Mouse (Mus musculus): ENCODE data around the gene Apeh. TPM values are rescaled to one million over a fixed set of nuclear protein-coding genes. Genes with fewer than 3 reads are reported as not detected.

Gene Apeh
- total and polyA plus RNA-seq, 2 experiments, result 53.3 to 116 TPM

DNA sequence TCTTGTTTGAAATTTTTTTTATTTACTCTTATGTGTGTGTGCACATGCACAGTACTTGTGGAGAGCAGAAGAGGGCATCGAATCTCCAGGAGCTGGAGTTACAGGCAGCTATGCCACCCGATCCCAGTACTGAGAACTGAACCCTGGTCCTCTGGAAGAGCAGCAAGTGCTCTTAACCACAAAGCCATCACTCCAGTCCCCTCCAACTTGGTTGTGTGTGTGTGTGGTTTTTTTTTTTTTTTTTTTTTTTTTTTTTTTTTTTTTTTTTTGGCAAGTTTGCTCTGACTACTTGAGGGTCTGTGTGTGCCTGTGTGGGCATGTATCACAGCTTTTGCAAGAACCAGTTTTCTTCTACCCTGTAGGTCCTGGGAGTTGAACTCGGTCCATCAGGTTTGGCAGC is 38.0 kb upstream of the Apeh start:
- H3K27me3 ChIP-seq (ENCODE audit: control insufficient read depth, insufficient read depth, low read length), result no peaks in the 10 kb centered on the region
- H3K79me2 ChIP-seq (ENCODE audit: control insufficient read depth, insufficient read depth, low read length), result no peaks in the 10 kb centered on the region
- TF ChIP-seq POLR2A (IDR thresholded peaks at IDR 0.05; ENCODE audit: extremely low read depth, insufficient read depth, low read length), result no peak
- TF ChIP-seq CTCF (IDR thresholded peaks at IDR 0.05; ENCODE audit: low read depth, low read length), result no peak
- H3K4me1 ChIP-seq (ENCODE audit: control insufficient read depth, insufficient read depth, low read length), result no peaks in the 10 kb centered on the region
- no peak overlapping the region for H3K9ac ChIP-seq (ENCODE audit: low read depth, low read length)
- H3K4me3 ChIP-seq (ENCODE audit: insufficient read depth, low read depth, low read length), result no peak overlapping the region
- H3K27ac ChIP-seq (replicated peaks; ENCODE audit: insufficient read depth, low read depth, low read length), result no peak overlapping the region
- DNase-seq (ENCODE audit: extremely low read depth, low read depth, low spot score), result no peak
- 94% methylated on average over 3 of the region's 3 CpGs for WGBS
- H3K36me3 ChIP-seq (ENCODE audit: control insufficient read depth, insufficient read depth, low read length), result no peaks in the 10 kb centered on the region

DNA sequence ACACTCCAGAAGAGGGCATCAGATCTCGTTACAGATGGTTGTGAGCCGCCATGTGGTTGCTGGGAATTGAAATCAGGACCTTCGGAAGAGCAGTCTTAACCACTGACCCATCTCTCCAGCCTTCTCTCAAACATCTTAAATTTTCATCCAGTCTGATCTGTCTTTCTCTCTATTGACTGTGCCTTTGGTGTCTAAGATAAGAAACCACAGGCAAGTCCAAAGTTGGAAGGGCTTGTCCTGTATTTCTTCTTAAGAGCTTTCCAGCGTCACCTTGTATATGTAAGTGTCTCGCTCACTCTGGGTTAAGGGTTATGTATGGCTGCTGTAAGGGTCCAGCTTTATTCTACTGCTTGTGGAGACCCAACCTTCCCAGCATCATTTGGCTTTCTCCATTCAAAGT is 37.1 kb upstream of the Apeh start:
- WGBS, result 91% methylated on average over 5 of the region's 5 CpGs
- H3K4me1 ChIP-seq (ENCODE audit: control insufficient read depth, insufficient read depth, low read length), result no peaks in the 10 kb centered on the region
- H3K36me3 ChIP-seq (ENCODE audit: control insufficient read depth, insufficient read depth, low read length), result no peaks in the 10 kb centered on the region
- TF ChIP-seq CTCF (IDR thresholded peaks at IDR 0.05; ENCODE audit: low read depth, low read length), result no peak
- TF ChIP-seq POLR2A (IDR thresholded peaks at IDR 0.05; ENCODE audit: extremely low read depth, insufficient read depth, low read length), result no peak
- H3K27me3 ChIP-seq (ENCODE audit: control insufficient read depth, insufficient read depth, low read length), result no peaks in the 10 kb centered on the region
- no peak overlapping the region for H3K27ac ChIP-seq (replicated peaks; ENCODE audit: insufficient read depth, low read depth, low read length)
- DNase-seq (ENCODE audit: extremely low read depth, low read depth, low spot score), result no peak
- no peaks in the 10 kb centered on the region for H3K79me2 ChIP-seq (ENCODE audit: control insufficient read depth, insufficient read depth, low read length)
- H3K9ac ChIP-seq (ENCODE audit: low read depth, low read length), result no peak overlapping the region
- no peak overlapping the region for H3K4me3 ChIP-seq (ENCODE audit: insufficient read depth, low read depth, low read length)

GRCm38 (mm10) chr9:108129042-108129948 is 34.9 kb upstream of the Apeh start:
- Histone ChIP-seq H3K79me2 (ENCODE audit: control insufficient read depth, insufficient read depth, low read length) (no peaks in the 10 kb centered on the region), H3K36me3 (ENCODE audit: control insufficient read depth, insufficient read depth, low read length) (no peaks in the 10 kb centered on the region), H3K27ac (replicated peaks; ENCODE audit: insufficient read depth, low read depth, low read length) (no peak overlapping the region), H3K4me3 (ENCODE audit: insufficient read depth, low read depth, low read length) (no peak overlapping the region), H3K27me3 (ENCODE audit: control insufficient read depth, insufficient read depth, low read length) (no peaks in the 10 kb centered on the region), H3K9ac (ENCODE audit: low read depth, low read length) (no peak overlapping the region), H3K4me1 (ENCODE audit: control insufficient read depth, insufficient read depth, low read length) (no peaks in the 10 kb centered on the region)
- 83% methylated on average over 13 of the region's 13 CpGs for WGBS
- DNase-seq (ENCODE audit: extremely low read depth, low read depth, low spot score), result no peak
- TF ChIP-seq CTCF (IDR thresholded peaks at IDR 0.05; ENCODE audit: low read depth, low read length) (no peak), POLR2A (IDR thresholded peaks at IDR 0.05; ENCODE audit: extremely low read depth, insufficient read depth, low read length) (no peak)

GRCm38 (mm10) chr9:108128248-108128647 is 33.8 kb upstream of the Apeh start:
- Histone ChIP-seq H3K9ac (ENCODE audit: low read depth, low read length) (no peak overlapping the region), H3K36me3 (ENCODE audit: control insufficient read depth, insufficient read depth, low read length) (no peaks in the 10 kb centered on the region)
- DNase-seq (ENCODE audit: extremely low read depth, low read depth, low spot score), result no peak

GRCm38 (mm10) chr9:108126436-108127180 is 32.2 kb upstream of the Apeh start:
- no peaks in the 10 kb centered on the region for H3K79me2 ChIP-seq (ENCODE audit: control insufficient read depth, insufficient read depth, low read length)
- TF ChIP-seq POLR2A (IDR thresholded peaks at IDR 0.05; ENCODE audit: extremely low read depth, insufficient read depth, low read length) (no peak), CTCF (IDR thresholded peaks at IDR 0.05; ENCODE audit: low read depth, low read length) (no peak)
- H3K27me3 ChIP-seq (ENCODE audit: control insufficient read depth, insufficient read depth, low read length), result no peaks in the 10 kb centered on the region
- no peak overlapping the region for H3K9ac ChIP-seq (ENCODE audit: low read depth, low read length)
- no peak overlapping the region for H3K4me3 ChIP-seq (ENCODE audit: insufficient read depth, low read depth, low read length)
- no peaks in the 10 kb centered on the region for H3K4me1 ChIP-seq (ENCODE audit: control insufficient read depth, insufficient read depth, low read length)
- H3K27ac ChIP-seq (replicated peaks; ENCODE audit: insufficient read depth, low read depth, low read length), result no peak overlapping the region
- DNase-seq (ENCODE audit: extremely low read depth, low read depth, low spot score), result no peak
- H3K36me3 ChIP-seq (ENCODE audit: control insufficient read depth, insufficient read depth, low read length), result no peaks in the 10 kb centered on the region
- 81% methylated on average over 17 of the region's 17 CpGs for WGBS

More at GRCm38 (mm10) chr9:108128248-108128647, 33.8 kb upstream of the Apeh start:
- 87% methylated on average over 11 of the region's 11 CpGs for WGBS
- Histone ChIP-seq H3K4me1 (ENCODE audit: control insufficient read depth, insufficient read depth, low read length) (no peaks in the 10 kb centered on the region), H3K27me3 (ENCODE audit: control insufficient read depth, insufficient read depth, low read length) (no peaks in the 10 kb centered on the region), H3K27ac (replicated peaks; ENCODE audit: insufficient read depth, low read depth, low read length) (no peak overlapping the region), H3K4me3 (ENCODE audit: insufficient read depth, low read depth, low read length) (no peak overlapping the region), H3K79me2 (ENCODE audit: control insufficient read depth, insufficient read depth, low read length) (no peaks in the 10 kb centered on the region)
- no peak for TF ChIP-seq POLR2A (IDR thresholded peaks at IDR 0.05; ENCODE audit: extremely low read depth, insufficient read depth, low read length)
- no peak for TF ChIP-seq CTCF (IDR thresholded peaks at IDR 0.05; ENCODE audit: low read depth, low read length)
